Mouse (Mus musculus) inflammation-experienced regulatory T-cells (primary cell): ENCODE results near the gene Gjd3. TPM values are rescaled to one million over a fixed set of nuclear protein-coding genes. Genes with fewer than 3 reads are reported as not detected.

Experiments
- polyA plus RNA-seq, 2 experiments: library from polyadenylated mRNA; unstranded; fragments of 100-300 nt; shearing (Covaris generic); gene quantifications; one replicate each; pipeline ENCODE4 v1.2.1; 2017

The Gjd3 gene
- polyA plus RNA-seq: 1 to 10 TPM; 1.0 to 1.3 TPM

GRCm38 (mm10) chr11:98982773-98983133 is at the start of gene Gjd3:
Gene Gjd3, minus strand, starts transcription at chr11:98983016.

GRCm38 (mm10) chr11:99023500-99024467 is 41.0 kb upstream of the Gjd3 start, which contains the start of gene Top2a:
Gene Top2a, minus strand, starts transcription at chr11:99024189.

Other genes starting within 250 kb of the Gjd3 start
- 1 to 10 TPM; 7.2 to 7.7 TPM for gene Thra, start 242.4 kb downstream of the Gjd3 start, polyA plus RNA-seq
- gene Nr1d1, start 207.7 kb downstream of the Gjd3 start, polyA plus RNA-seq: 10 to 100 TPM in 1 of 2 experiments, 1 to 10 TPM in 1; 8.1 to 10.2 TPM
- gene Msl1, start 187.5 kb downstream of the Gjd3 start, polyA plus RNA-seq: 10 to 100 TPM; 24.2 to 25.3 TPM
- 10 to 100 TPM; 72.0 to 82.4 TPM for gene Casc3, start 178.1 kb downstream of the Gjd3 start, polyA plus RNA-seq
- under 1 TPM; 0.60 to 0.95 TPM for gene Rapgefl1, start 146.2 kb downstream of the Gjd3 start, polyA plus RNA-seq
- gene Wipf2, start 119.4 kb downstream of the Gjd3 start, polyA plus RNA-seq: 1 to 10 TPM; 3.0 to 3.8 TPM
- gene Cdc6, start 75.2 kb downstream of the Gjd3 start, polyA plus RNA-seq: 1 to 10 TPM; 1.2 to 3.4 TPM
- 10 to 100 TPM; 52.7 to 57.6 TPM for gene Rara, start 55.2 kb downstream of the Gjd3 start, polyA plus RNA-seq
- gene Top2a, start 41.2 kb upstream of the Gjd3 start, polyA plus RNA-seq: 10 to 100 TPM; 11.3 to 13.5 TPM
- gene Igfbp4, start 58.2 kb upstream of the Gjd3 start, polyA plus RNA-seq: 100 to 1,000 TPM; 189 to 460 TPM
- under 1 TPM; 0.50 to 0.64 TPM for gene Tns4, start 106.3 kb upstream of the Gjd3 start, polyA plus RNA-seq
- 100 to 1,000 TPM; 285 to 562 TPM for gene Ccr7, start 172.1 kb upstream of the Gjd3 start, polyA plus RNA-seq
- 100 to 1,000 TPM; 155 to 167 TPM for gene Smarce1, start 248.0 kb upstream of the Gjd3 start, polyA plus RNA-seq